9 mouse cellular contexts compared by ENCODE assay signal in the genomic region with DNA sequence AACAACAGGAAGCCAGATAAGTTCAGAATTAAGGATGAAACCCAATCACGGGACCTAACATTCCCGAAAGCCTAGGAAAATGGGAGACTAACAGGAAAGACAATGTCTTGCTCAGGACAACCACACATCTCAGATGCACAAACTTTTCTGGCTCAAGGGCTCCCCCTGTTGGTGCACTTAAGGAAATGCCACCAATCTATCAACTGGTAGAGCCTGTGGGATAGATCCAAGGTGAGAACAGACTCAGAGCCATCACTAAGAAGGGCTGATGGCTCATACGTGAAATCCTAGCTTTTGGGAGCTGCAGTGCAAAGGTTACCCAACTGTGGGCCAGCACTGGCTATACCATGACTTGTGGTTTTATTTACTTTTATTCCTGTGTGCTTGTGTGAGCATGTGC. TPM values are rescaled to one million over a fixed set of nuclear protein-coding genes. Genes with fewer than 3 reads are reported as not detected.
DNase-seq lines count a peak whose midpoint lies in the region; ATAC-seq and TF ChIP-seq lines count a peak whose summit lies in the region.
"Had no signal": no experiment of that assay in that cellular context is flagged by ENCODE, and none has a peak within 500 bp of the region (broad histone marks: within the 10 kb centered on the region; RNA-seq: fewer than 3 reads in every experiment).

No protein-coding gene starts in this region.

- H3K27me3 ChIP-seq in ES-Bruce4 (ENCODE audit: control insufficient read depth, insufficient read depth, low read length, poor library complexity, severe bottlenecking): no peaks in the 10 kb centered on the region
- H3K27me3 ChIP-seq in embryonic facial prominence, embryonic 11.5 days (ENCODE audit: control insufficient read depth, insufficient read depth, low read length): no peaks in the 10 kb centered on the region
- H3K27me3 ChIP-seq in heart, embryonic 13.5 days (replicated peaks): no peaks in the 10 kb centered on the region
- no peaks in the 10 kb centered on the region for H3K27me3 ChIP-seq in liver, postnatal 0 days (ENCODE audit: insufficient read depth, low read length)
- H3K27me3 ChIP-seq: megakaryocyte, embryonic 14.5 days had no signal

- WGBS in embryonic facial prominence, embryonic 11.5 days: 25% methylated on average over 3 of the region's 3 CpGs
- 20% methylated on average over 3 of the region's 3 CpGs for WGBS in heart, embryonic 13.5 days
- WGBS in liver, postnatal 0 days (ENCODE audit: insufficient replicate concordance): 15% methylated on average over 3 of the region's 3 CpGs

- no peaks in the 10 kb centered on the region for H3K4me1 ChIP-seq in ES-Bruce4 (ENCODE audit: control insufficient read depth, insufficient read depth, low read length)
- H3K4me1 ChIP-seq in embryonic facial prominence, embryonic 11.5 days (ENCODE audit: control insufficient read depth, insufficient read depth, low read length): no peaks in the 10 kb centered on the region
- peaks cover 54% of the 10 kb centered on the region for H3K4me1 ChIP-seq in heart, embryonic 13.5 days
- H3K4me1 ChIP-seq in liver, postnatal 0 days (ENCODE audit: insufficient read depth): peaks cover 11% of the 10 kb centered on the region

- H3K27ac ChIP-seq in ES-Bruce4 (ENCODE audit: insufficient read depth, low read length): no peak overlapping the region
- H3K27ac ChIP-seq in embryonic facial prominence, embryonic 11.5 days (replicated peaks; ENCODE audit: low read depth, low read length): no peak overlapping the region
- H3K27ac ChIP-seq in heart, embryonic 13.5 days (replicated peaks): peak overlapping the region; percentile 77; the same call in 1 of the 2 replicates
- H3K27ac ChIP-seq in liver, postnatal 0 days (ENCODE audit: low read depth): no peak overlapping the region

- H3K36me3 ChIP-seq in ES-Bruce4 (ENCODE audit: control insufficient read depth, insufficient read depth, low read length, poor library complexity, severe bottlenecking): peaks cover 63% of the 10 kb centered on the region
- no peaks in the 10 kb centered on the region; the same call in 1 of the 2 replicates for H3K36me3 ChIP-seq in embryonic facial prominence, embryonic 11.5 days (replicated peaks; ENCODE audit: control insufficient read depth, insufficient read depth, low read depth, low read length)
- H3K36me3 ChIP-seq in heart, embryonic 13.5 days: peaks cover 66% of the 10 kb centered on the region
- peaks cover 52% of the 10 kb centered on the region for H3K36me3 ChIP-seq in liver, postnatal 0 days (replicated peaks; ENCODE audit: insufficient read depth, low read length)

- peak; percentile 29 for TF ChIP-seq CTCF in ES-Bruce4 (IDR thresholded peaks at IDR 0.05; ENCODE audit: low read depth, low read length)
- TF ChIP-seq CTCF in liver, postnatal 0 days (IDR thresholded peaks at IDR 0.05; ENCODE audit: low read depth): peak; percentile 96

- H3K4me2 ChIP-seq in embryonic facial prominence, embryonic 11.5 days (ENCODE audit: low read depth, low read length): no peak overlapping the region
- peak overlapping the region; percentile 49; the same call in 1 of the 2 replicates for H3K4me2 ChIP-seq in heart, embryonic 13.5 days
- H3K4me2 ChIP-seq in liver, postnatal 0 days (ENCODE audit: low read depth, low read length): no peak overlapping the region

- H3K9ac ChIP-seq in ES-Bruce4 (ENCODE audit: low read depth, poor library complexity, severe bottlenecking): no peak overlapping the region
- no peak overlapping the region for H3K9ac ChIP-seq in embryonic facial prominence, embryonic 11.5 days (replicated peaks; ENCODE audit: low read length)
- no peak overlapping the region for H3K9ac ChIP-seq in heart, embryonic 13.5 days
- no peak overlapping the region for H3K9ac ChIP-seq in liver, postnatal 0 days (replicated peaks)

- TF ChIP-seq POLR2A in ES-Bruce4 (IDR thresholded peaks at IDR 0.05; ENCODE audit: insufficient read depth, low read length): no peak

- H3K9me3 ChIP-seq in ES-Bruce4 (replicated peaks; ENCODE audit: control insufficient read depth, insufficient read depth, low read length, poor library complexity, severe bottlenecking): no peaks in the 10 kb centered on the region
- no peaks in the 10 kb centered on the region for H3K9me3 ChIP-seq in embryonic facial prominence, embryonic 11.5 days (replicated peaks; ENCODE audit: control insufficient read depth, low read length)
- no peaks in the 10 kb centered on the region for H3K9me3 ChIP-seq in heart, embryonic 13.5 days
- H3K9me3 ChIP-seq in liver, postnatal 0 days (ENCODE audit: low read length): no peaks in the 10 kb centered on the region
- H3K9me3 ChIP-seq: megakaryocyte, embryonic 14.5 days had no signal

- ATAC-seq in embryonic facial prominence, embryonic 11.5 days (replicated peaks; ENCODE audit: insufficient number of reproducible peaks, low FRiP score, low TSS enrichment, low read depth): no peak; the same call in 1 of the 2 replicates
- no peak for ATAC-seq in heart, embryonic 13.5 days (ENCODE audit: extremely low read depth, insufficient number of reproducible peaks, low FRiP score, low TSS enrichment)
- ATAC-seq in liver, postnatal 0 days: peak; percentile 58

- peak; percentile 79 for DNase-seq in adrenal gland, postnatal 25 days
- peak; percentile 80 for DNase-seq in embryonic facial prominence, embryonic 11.5 days (ENCODE audit: low spot score)
- peak; percentile 90 for DNase-seq in kidney, postnatal 14 days
- peak; percentile 88 for DNase-seq in liver, postnatal 0 days
- DNase-seq in retina, postnatal 7 days (ENCODE audit: low read depth, low spot score): peak; percentile 68
- peak; percentile 85 for DNase-seq in thymus, postnatal 4 days

- H3K4me3 ChIP-seq in ES-Bruce4 (ENCODE audit: low read depth, low read length): no peak overlapping the region
- no peak overlapping the region for H3K4me3 ChIP-seq in embryonic facial prominence, embryonic 11.5 days (ENCODE audit: low read depth, low read length)
- no peak overlapping the region for H3K4me3 ChIP-seq in heart, embryonic 13.5 days
- H3K4me3 ChIP-seq in liver, postnatal 0 days (ENCODE audit: low read depth, low read length): no peak overlapping the region
- H3K4me3 ChIP-seq: megakaryocyte, embryonic 14.5 days had no signal

- TF ChIP-seq EP300 in ES-Bruce4 (IDR thresholded peaks at IDR 0.05; ENCODE audit: insufficient read depth, low read depth, low read length): no peak
- no peak for TF ChIP-seq EP300 in liver, postnatal 0 days (IDR thresholded peaks at IDR 0.05; ENCODE audit: low read depth)

RNA-seq across cellular contexts. Expression of gene Pola2, which starts 7.3 kb away (rescaled TPM):
- 95.9 and 97.3 TPM in 2 replicates for polyA plus RNA-seq in ES-Bruce4 (2011; ENCODE audit: insufficient read depth, insufficient read length, low read depth, missing spikeins)
- 28.4 and 29.6 TPM in 2 replicates for total RNA-seq in adrenal gland, postnatal 25 days (2021)
- 91.0 and 97.6 TPM in 2 replicates for polyA plus RNA-seq in embryonic facial prominence, embryonic 11.5 days (2014; fragmentation: Nextera tagmentation; extraction: Ambion mirVana)
- polyA plus RNA-seq in heart, embryonic 13.5 days (2015; fragmentation: Nextera tagmentation; extraction: Ambion mirVana): 47.2 and 49.5 TPM in 2 replicates
- polyA plus RNA-seq in liver, postnatal 0 days (2015; fragmentation: Nextera tagmentation; extraction: Ambion mirVana): 19.2 and 21.5 TPM in 2 replicates

RNA-seq across cellular contexts. Expression of gene Slc22a20, which starts 29.3 kb away (rescaled TPM):
- not detected in 2 replicates for polyA plus RNA-seq in ES-Bruce4 (2011; ENCODE audit: insufficient read depth, insufficient read length, low read depth, missing spikeins)
- total RNA-seq in adrenal gland, postnatal 25 days (2021): not detected in 2 replicates
- polyA plus RNA-seq in embryonic facial prominence, embryonic 11.5 days (2014; fragmentation: Nextera tagmentation; extraction: Ambion mirVana): not detected in 2 replicates
- not detected in 2 replicates for polyA plus RNA-seq in heart, embryonic 13.5 days (2015; fragmentation: Nextera tagmentation; extraction: Ambion mirVana)
- polyA plus RNA-seq in liver, postnatal 0 days (2015; fragmentation: Nextera tagmentation; extraction: Ambion mirVana): 0.09 TPM in 1 of 2 replicates, not detected in the other

RNA-seq across cellular contexts. Expression of gene Cdc42ep2, which starts 32.1 kb away (rescaled TPM):
- 0.93 and 1.5 TPM in 2 replicates for polyA plus RNA-seq in ES-Bruce4 (2011; ENCODE audit: insufficient read depth, insufficient read length, low read depth, missing spikeins)
- 6.2 and 8.5 TPM in 2 replicates for total RNA-seq in adrenal gland, postnatal 25 days (2021)
- polyA plus RNA-seq in embryonic facial prominence, embryonic 11.5 days (2014; fragmentation: Nextera tagmentation; extraction: Ambion mirVana): 2.4 and 2.7 TPM in 2 replicates
- 8.9 and 9.3 TPM in 2 replicates for polyA plus RNA-seq in heart, embryonic 13.5 days (2015; fragmentation: Nextera tagmentation; extraction: Ambion mirVana)
- 3.0 TPM in 2 replicates for polyA plus RNA-seq in liver, postnatal 0 days (2015; fragmentation: Nextera tagmentation; extraction: Ambion mirVana)

RNA-seq across cellular contexts. Expression of gene Dpf2, which starts 43.9 kb away (rescaled TPM):
- 129 and 137 TPM in 2 replicates for polyA plus RNA-seq in ES-Bruce4 (2011; ENCODE audit: insufficient read depth, insufficient read length, low read depth, missing spikeins)
- total RNA-seq in adrenal gland, postnatal 25 days (2021): 88.9 and 103 TPM in 2 replicates
- polyA plus RNA-seq in embryonic facial prominence, embryonic 11.5 days (2014; fragmentation: Nextera tagmentation; extraction: Ambion mirVana): 202 and 213 TPM in 2 replicates
- 98.1 and 104 TPM in 2 replicates for polyA plus RNA-seq in heart, embryonic 13.5 days (2015; fragmentation: Nextera tagmentation; extraction: Ambion mirVana)
- 28.1 and 32.6 TPM in 2 replicates for polyA plus RNA-seq in liver, postnatal 0 days (2015; fragmentation: Nextera tagmentation; extraction: Ambion mirVana)

RNA-seq across cellular contexts. Expression of gene Capn1, which starts 59.0 kb away (rescaled TPM):
- polyA plus RNA-seq in ES-Bruce4 (2011; ENCODE audit: insufficient read depth, insufficient read length, low read depth, missing spikeins): 21.8 and 25.2 TPM in 2 replicates
- 28.0 and 40.2 TPM in 2 replicates for total RNA-seq in adrenal gland, postnatal 25 days (2021)
- 4.5 and 5.0 TPM in 2 replicates for polyA plus RNA-seq in embryonic facial prominence, embryonic 11.5 days (2014; fragmentation: Nextera tagmentation; extraction: Ambion mirVana)
- 5.3 and 6.0 TPM in 2 replicates for polyA plus RNA-seq in heart, embryonic 13.5 days (2015; fragmentation: Nextera tagmentation; extraction: Ambion mirVana)
- polyA plus RNA-seq in liver, postnatal 0 days (2015; fragmentation: Nextera tagmentation; extraction: Ambion mirVana): 6.8 and 7.2 TPM in 2 replicates
